Mouse (Mus musculus) neural tube, embryonic 13.5 days (tissue): ENCODE data around the gene Phf21a. TPM values are rescaled to one million over a fixed set of nuclear protein-coding genes. Genes with fewer than 3 reads are reported as not detected.

Experiments used
- ATAC-seq: fragments of 200-750 bp; cut with Nextera tagmentation; 2 replicates; pipeline ENCODE4 v1.8.0; 2017; ENCODE audit warnings: low read depth, mild to moderate bottlenecking, moderate TSS enrichment, moderate library complexity
- H3K27ac ChIP-seq: fragments of 300-500 bp; sonication (generic); replicated peaks from 2 replicates; pipeline ENCODE4 v1.5.1; 2015; ENCODE audit warnings: moderate library complexity, mild to moderate bottlenecking, inconsistent platforms
- H3K27me3 ChIP-seq: fragments of 300-500 bp; sonication (generic); 2 replicates; pipeline ENCODE4 v1.6.1; 2015; ENCODE audit warnings: mild to moderate bottlenecking, inconsistent platforms
- H3K36me3 ChIP-seq: fragments of 300-500 bp; sonication (generic); 2 replicates; pipeline ENCODE4 v1.6.1; 2015; ENCODE audit warnings: mild to moderate bottlenecking, inconsistent platforms
- H3K4me1 ChIP-seq: fragments of 300-500 bp; sonication (generic); replicated peaks from 2 replicates; pipeline ENCODE4 v1.6.1; 2015; ENCODE audit warnings: inconsistent platforms
- H3K4me2 ChIP-seq: fragments of 300-500 bp; sonication (generic); 2 replicates; pipeline ENCODE4 v1.6.1; 2015; ENCODE audit warnings: inconsistent platforms, mild to moderate bottlenecking, moderate library complexity
- H3K4me3 ChIP-seq: fragments of 300-500 bp; sonication (generic); 2 replicates; pipeline ENCODE4 v1.5.1; 2015; ENCODE audit warnings: mild to moderate bottlenecking, inconsistent platforms
- H3K9ac ChIP-seq: fragments of 300-500 bp; sonication (generic); 2 replicates; pipeline ENCODE4 v1.6.1; 2015; ENCODE audit warnings: moderate library complexity, mild to moderate bottlenecking, inconsistent platforms
- H3K9me3 ChIP-seq: fragments of 300-500 bp; sonication (generic); 2 replicates; pipeline ENCODE4 v1.6.1; 2016; ENCODE audit warnings: inconsistent platforms
- WGBS: fragments of 180-500 bp; shearing (Covaris S2); methylation state at CpG from one replicate; pipeline ENCODE4 v1.1.7; 2015; 5-methylcytosine and 5-hydroxymethylcytosine counted together
- polyA plus RNA-seq: library from polyadenylated mRNA; unstranded; fragments of >200 nt; fragmentation: Nextera tagmentation; extraction: Ambion mirVana; gene quantifications from 2 replicates; pipeline ENCODE4 v1.2.1, GENCODE M21; 2015

Phf21a gene
- polyA plus RNA-seq, 1 experiment from 2014 or later, result 38.5 TPM

- Histone ChIP-seq H3K9me3 (no peaks in the 10 kb centered on the region), H3K4me2 (no peak overlapping the region), H3K9ac (no peak overlapping the region), H3K27me3 (no peaks in the 10 kb centered on the region), H3K36me3 (peaks cover 5% of the 10 kb centered on the region), H3K4me3 (no peak overlapping the region), H3K4me1 (0 out of 2 replicates have a peak, but pooled peaks cover 3% of the 10 kb centered on the region), H3K27ac (no peak overlapping the region)
- 75% methylated on average over 7 of the region's 7 CpGs for WGBS
- no peak for ATAC-seq
Measured at GRCm38 (mm10) chr2:92256141-92256540, 163.2 kb downstream of the Phf21a start.

GRCm38 (mm10) chr2:92257372-92257956 lies 164.5 kb downstream of the Phf21a start:
- Histone ChIP-seq H3K9ac (no peak overlapping the region), H3K9me3 (no peaks in the 10 kb centered on the region), H3K4me3 (no peak overlapping the region), H3K27me3 (no peaks in the 10 kb centered on the region), H3K36me3 (peaks cover 5% of the 10 kb centered on the region), H3K4me1 (0 out of 2 replicates have a peak, but pooled peaks cover 3% of the 10 kb centered on the region), H3K4me2 (no peak overlapping the region), H3K27ac (no peak overlapping the region)
- no peak for ATAC-seq
- WGBS, result 53% methylated on average over 4 of the region's 4 CpGs

- Histone ChIP-seq H3K9me3 (no peaks in the 10 kb centered on the region), H3K27me3 (no peaks in the 10 kb centered on the region), H3K4me1 (0 out of 2 replicates have a peak, but pooled peaks cover 6% of the 10 kb centered on the region), H3K27ac (no peak overlapping the region), H3K4me2 (no peak overlapping the region), H3K9ac (no peak overlapping the region), H3K36me3 (peaks cover 5% of the 10 kb centered on the region), H3K4me3 (no peak overlapping the region)
- WGBS, result 93% methylated on average over 2 of the region's 2 CpGs
- no peak for ATAC-seq
Measured at GRCm38 (mm10) chr2:92259924-92260323, 167.0 kb downstream of the Phf21a start.

GRCm38 (mm10) chr2:92266100-92266617 lies 173.2 kb downstream of the Phf21a start:
- Histone ChIP-seq H3K4me2 (no peak overlapping the region), H3K4me3 (no peak overlapping the region), H3K9ac (no peak overlapping the region), H3K27me3 (no peaks in the 10 kb centered on the region), H3K36me3 (peaks cover 3% of the 10 kb centered on the region; the same call in 1 of the 2 replicates), H3K9me3 (no peaks in the 10 kb centered on the region), H3K27ac (no peak overlapping the region), H3K4me1 (0 out of 2 replicates have a peak, but pooled peaks cover 3% of the 10 kb centered on the region)
- WGBS, result 85% methylated on average over 9 of the region's 9 CpGs
- ATAC-seq, result no peak

- no peak overlapping the region for H3K9ac ChIP-seq
- no peak overlapping the region for H3K4me3 ChIP-seq
- 92% methylated on average over 5 of the region's 5 CpGs for whole genome bisulfite sequencing
- no peaks in the 10 kb centered on the region for H3K27me3 ChIP-seq
- peaks cover 3% of the 10 kb centered on the region; the same call in 1 of the 2 replicates for H3K36me3 ChIP-seq
- no peaks in the 10 kb centered on the region for H3K9me3 ChIP-seq
- no peak overlapping the region for H3K27ac ChIP-seq
- no peak for ATAC-seq
- no peak overlapping the region for H3K4me2 ChIP-seq
- peaks cover 5% of the 10 kb centered on the region; the same call in 1 of the 2 replicates for H3K4me1 ChIP-seq
Measured at GRCm38 (mm10) chr2:92269227-92269626, 176.3 kb downstream of the Phf21a start.

GRCm38 (mm10) chr2:92272510-92272909 lies 179.6 kb downstream of the Phf21a start:
- Histone ChIP-seq H3K27me3 (no peaks in the 10 kb centered on the region), H3K4me2 (no peak overlapping the region), H3K4me3 (no peak overlapping the region), H3K9me3 (no peaks in the 10 kb centered on the region), H3K27ac (no peak overlapping the region), H3K36me3 (peaks cover 3% of the 10 kb centered on the region; the same call in 1 of the 2 replicates), H3K4me1 (peaks cover 5% of the 10 kb centered on the region; the same call in 1 of the 2 replicates), H3K9ac (no peak overlapping the region)
- no peak for ATAC-seq
- 76% methylated on average over 2 of the region's 2 CpGs for WGBS

GRCm38 (mm10) chr2:92273101-92273801 lies 180.3 kb downstream of the Phf21a start:
- WGBS, result 77% methylated on average over 6 of the region's 6 CpGs
- no peak overlapping the region for H3K9ac ChIP-seq

GRCm38 (mm10) chr2:92273802-92274183 lies 180.9 kb downstream of the Phf21a start:
- no peak overlapping the region for H3K4me3 ChIP-seq
- no peaks in the 10 kb centered on the region; the same call in 1 of the 2 replicates for H3K36me3 ChIP-seq
- ATAC-seq, result no peak
- no peaks in the 10 kb centered on the region for H3K27me3 ChIP-seq
- whole genome bisulfite sequencing, result 91% methylated on average over 4 of the region's 4 CpGs
- H3K27ac ChIP-seq, result no peak overlapping the region
- no peaks in the 10 kb centered on the region for H3K9me3 ChIP-seq
- H3K4me1 ChIP-seq, result peaks cover 14% of the 10 kb centered on the region
- no peak overlapping the region for H3K4me2 ChIP-seq
- no peak overlapping the region for H3K9ac ChIP-seq

More at GRCm38 (mm10) chr2:92273101-92273801, 180.3 kb downstream of the Phf21a start:
- Histone ChIP-seq H3K4me2 (no peak overlapping the region), H3K27ac (no peak overlapping the region), H3K4me1 (peaks cover 8% of the 10 kb centered on the region), H3K9me3 (no peaks in the 10 kb centered on the region), H3K27me3 (no peaks in the 10 kb centered on the region), H3K4me3 (no peak overlapping the region), H3K36me3 (no peaks in the 10 kb centered on the region; the same call in 1 of the 2 replicates)
- no peak for ATAC-seq

GRCm38 (mm10) chr2:92277787-92278186 lies 184.9 kb downstream of the Phf21a start:
- H3K9ac ChIP-seq, result no peak overlapping the region
- 83% methylated on average over 3 of the region's 3 CpGs for WGBS
- peaks cover 28% of the 10 kb centered on the region for H3K4me1 ChIP-seq
- H3K4me2 ChIP-seq, result no peak overlapping the region
- no peaks in the 10 kb centered on the region for H3K36me3 ChIP-seq
- H3K9me3 ChIP-seq, result no peaks in the 10 kb centered on the region
- no peak for ATAC-seq
- no peak overlapping the region for H3K27ac ChIP-seq
- H3K27me3 ChIP-seq, result no peaks in the 10 kb centered on the region
- H3K4me3 ChIP-seq, result no peak overlapping the region

GRCm38 (mm10) chr2:92278663-92279062 lies 185.7 kb downstream of the Phf21a start:
- ATAC-seq, result no peak
- Histone ChIP-seq H3K9me3 (no peaks in the 10 kb centered on the region), H3K4me2 (no peak overlapping the region), H3K4me1 (peaks cover 23% of the 10 kb centered on the region), H3K27ac (peak overlapping the region; percentile 73), H3K27me3 (no peaks in the 10 kb centered on the region), H3K36me3 (no peaks in the 10 kb centered on the region), H3K9ac (peak overlapping the region; percentile 18; the same call in 1 of the 2 replicates), H3K4me3 (no peak overlapping the region)
- WGBS, result 80% methylated on average over 7 of the region's 7 CpGs

GRCm38 (mm10) chr2:92279398-92279797 lies 186.5 kb downstream of the Phf21a start:
- Histone ChIP-seq H3K4me2 (no peak overlapping the region), H3K4me1 (peaks cover 23% of the 10 kb centered on the region), H3K4me3 (no peak overlapping the region), H3K9me3 (no peaks in the 10 kb centered on the region), H3K27me3 (no peaks in the 10 kb centered on the region), H3K9ac (no peak overlapping the region), H3K36me3 (no peaks in the 10 kb centered on the region), H3K27ac (peak overlapping the region; percentile 73)
- ATAC-seq, result no peak
- 53% methylated on average over 6 of the region's 6 CpGs for WGBS

GRCm38 (mm10) chr2:92285597-92285996 lies 192.7 kb downstream of the Phf21a start:
- no peaks in the 10 kb centered on the region for H3K27me3 ChIP-seq
- no peak overlapping the region for H3K4me2 ChIP-seq
- peak overlapping the region; percentile 52; the same call in 1 of the 2 replicates for H3K27ac ChIP-seq
- peaks cover 8% of the 10 kb centered on the region for H3K4me1 ChIP-seq
- H3K9me3 ChIP-seq, result no peaks in the 10 kb centered on the region
- no peaks in the 10 kb centered on the region for H3K36me3 ChIP-seq
- no peak overlapping the region for H3K9ac ChIP-seq
- ATAC-seq, result 0 out of 2 replicates have a peak, but pooled peaks have one; percentile 27
- 48% methylated on average over 5 of the region's 5 CpGs for WGBS
- no peak overlapping the region for H3K4me3 ChIP-seq
